Mouse (Mus musculus) effector memory CD4-positive, alpha-beta T cell, adult 5 months (primary cell): ENCODE results near the gene Foxk2. TPM values are rescaled to one million over a fixed set of nuclear protein-coding genes. Genes with fewer than 3 reads are reported as not detected.

Experiments
- polyA plus RNA-seq: library from polyadenylated mRNA; unstranded; fragments of 100-300 nt; shearing (Covaris generic); gene quantifications from one replicate; pipeline ENCODE4 v1.2.1, GENCODE M21; 2017

Foxk2 gene
- polyA plus RNA-seq: 18.7 TPM

DNA sequence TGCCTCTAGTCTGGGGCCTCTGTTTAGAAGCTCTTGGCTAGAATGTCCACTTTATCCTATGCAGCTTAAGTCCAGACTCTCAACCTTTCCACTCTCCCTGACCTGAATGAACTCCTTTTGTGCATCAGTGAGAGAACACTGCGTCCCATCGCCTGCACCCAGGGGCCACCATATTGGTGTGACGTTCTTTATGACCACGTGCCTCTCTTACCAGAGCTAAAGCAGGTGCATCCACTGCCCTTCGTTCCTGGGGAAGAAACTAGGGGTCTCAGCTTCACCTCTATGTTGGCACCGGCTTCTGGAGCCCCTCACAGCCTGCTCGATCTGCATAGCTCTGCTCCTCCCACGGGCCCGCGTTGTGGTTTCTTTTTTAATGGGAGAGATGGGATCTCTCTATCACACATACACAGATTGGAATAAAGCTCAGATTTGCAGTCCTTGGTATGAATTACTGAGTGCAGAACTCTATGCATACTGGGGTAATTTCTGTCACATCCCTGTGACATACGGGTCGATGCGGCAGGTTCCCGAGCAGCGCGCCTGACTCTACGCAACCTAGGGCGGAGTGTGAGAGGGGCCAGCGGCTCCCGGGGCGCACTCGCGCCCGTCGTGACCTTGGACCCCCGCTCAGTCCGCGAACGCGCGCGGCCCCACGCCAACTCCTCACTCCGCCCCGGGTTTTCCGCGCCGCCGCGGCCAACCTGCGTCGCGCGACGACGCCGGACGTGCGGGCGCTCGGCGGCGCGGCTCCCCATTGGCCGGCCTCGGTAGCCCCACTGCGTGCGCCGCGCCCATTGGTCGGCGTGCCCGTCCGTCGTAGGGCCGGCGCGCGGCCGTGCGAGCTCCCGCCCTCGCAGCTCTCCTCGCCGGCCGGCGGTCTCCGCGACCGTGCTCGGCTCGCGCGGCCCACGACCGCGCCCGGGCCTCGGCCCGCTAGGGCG lies at the start of gene Foxk2:
Foxk2 (plus strand) TSS at position 831 of the 941 bp plus-strand sequence.

DNA sequence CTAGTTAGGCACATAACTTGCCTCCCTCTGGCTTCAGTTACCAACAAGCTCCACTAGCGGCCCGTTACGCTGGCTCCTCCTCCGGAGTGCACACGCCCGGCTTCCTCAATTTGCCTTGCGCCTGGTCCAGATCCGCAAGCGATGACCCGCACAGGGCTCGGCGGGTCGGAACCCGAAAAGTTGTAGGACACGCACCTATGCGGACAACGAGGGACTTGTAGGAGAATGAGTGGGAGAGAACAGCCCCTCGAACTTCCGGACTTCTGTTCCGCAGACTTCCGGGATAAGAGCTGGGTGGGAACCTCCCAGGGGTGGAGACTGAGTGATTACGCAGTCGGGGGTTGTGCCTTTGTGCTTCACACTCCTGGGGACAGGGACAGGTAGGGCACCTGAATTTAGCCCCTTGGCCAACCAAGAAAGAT lies 30.8 kb upstream of the Foxk2 start, which contains the start of gene Cybc1:
Cybc1 (minus strand) TSS at position 305 of the 422 bp plus-strand sequence.

DNA sequence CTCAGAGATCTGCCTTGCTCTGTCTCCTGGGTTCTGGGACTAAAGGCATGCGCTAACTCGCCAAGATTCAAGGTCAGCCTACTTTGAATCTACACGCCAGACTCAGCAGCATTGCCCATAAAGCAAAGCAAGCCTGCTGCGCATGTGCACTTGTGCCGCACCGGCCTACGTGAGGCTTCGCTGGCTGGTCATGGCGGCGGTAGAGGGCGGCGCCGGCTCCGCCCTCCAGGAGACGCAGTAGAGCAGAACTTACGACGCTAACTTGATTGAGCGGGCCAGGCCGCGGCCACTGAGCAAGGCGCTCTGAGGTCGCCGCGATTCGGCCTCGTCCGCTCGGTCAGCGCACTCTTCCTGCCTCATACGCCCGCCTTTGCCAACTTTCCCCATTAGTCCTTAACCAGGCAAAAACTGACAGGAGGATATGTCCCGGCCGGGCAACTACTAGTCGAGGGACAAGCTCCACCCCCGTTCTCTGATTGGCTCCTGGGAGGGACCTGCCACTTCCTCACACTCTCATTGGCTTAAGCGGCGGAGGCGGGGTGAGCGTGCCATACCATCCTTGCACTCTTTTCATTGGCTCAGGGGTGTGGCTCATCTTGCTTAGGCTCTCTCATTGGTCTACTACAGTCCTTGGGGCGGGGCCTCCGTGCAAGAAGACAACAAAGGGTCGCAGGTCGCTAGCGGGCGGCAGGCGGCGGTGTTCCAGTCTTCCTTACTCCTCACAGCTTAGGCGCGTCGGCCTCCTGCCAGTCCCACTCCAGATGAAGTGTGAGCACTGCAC lies 23.0 kb upstream of the Foxk2 start, which contains the start of gene Narf:
Narf (plus strand) TSS at position 690 of the 781 bp plus-strand sequence.

GRCm38 (mm10) chr11:121354091-121354707 lies 94.4 kb downstream of the Foxk2 start, which contains the start of gene Wdr45b:
Wdr45b (minus strand) TSS chr11:121354445.

Other genes with a start within 250 kb of the Foxk2 start
- 69.1 TPM for gene Cd7, start 220.6 kb upstream of the Foxk2 start, polyA plus RNA-seq
- not detected for gene Sectm1b, start 196.4 kb upstream of the Foxk2 start, polyA plus RNA-seq
- not detected for gene Sectm1a, start 178.8 kb upstream of the Foxk2 start, polyA plus RNA-seq
- gene Tex19.2, start 141.3 kb upstream of the Foxk2 start, polyA plus RNA-seq: not detected
- gene Tex19.1, start 113.8 kb upstream of the Foxk2 start, polyA plus RNA-seq: not detected
- gene Uts2r, start 99.7 kb upstream of the Foxk2 start, polyA plus RNA-seq: not detected
- 2.5 TPM for gene Hexdc, start 55.6 kb upstream of the Foxk2 start, polyA plus RNA-seq
- gene Ogfod3, start 55.3 kb upstream of the Foxk2 start, polyA plus RNA-seq: 12.4 TPM
- gene Cybc1, start 30.7 kb upstream of the Foxk2 start, polyA plus RNA-seq: 74.3 TPM
- 28.2 TPM for gene Narf, start 22.7 kb upstream of the Foxk2 start, polyA plus RNA-seq
- gene Wdr45b, start 94.5 kb downstream of the Foxk2 start, polyA plus RNA-seq: 81.5 TPM
- gene Rab40b, start 128.3 kb downstream of the Foxk2 start, polyA plus RNA-seq: not detected
- 0.29 TPM for gene Fn3krp, start 161.4 kb downstream of the Foxk2 start, polyA plus RNA-seq
- gene Fn3k, start 174.9 kb downstream of the Foxk2 start, polyA plus RNA-seq: not detected
- gene Tbcd, start 192.0 kb downstream of the Foxk2 start, polyA plus RNA-seq: 27.9 TPM